Mouse (Mus musculus): ENCODE results near the gene Slfn9. TPM values are rescaled to one million over a fixed set of nuclear protein-coding genes. Genes with fewer than 3 reads are reported as not detected.
A peak's percentile ranks its signal among the peaks of the same experiment; 100 is the strongest.
"Not testable (repeated sequence)": the region's sequence is repeated elsewhere in the genome, so short reads cannot be mapped to it uniquely, and the experiment has no call there.

Slfn9 gene
- polyA plus RNA-seq (2015; fragmentation: Nextera tagmentation; extraction: Ambion mirVana): 5.7 and 6.5 TPM in 2 replicates

GRCm38 (mm10) chr11:82991469-82992166 lies at the start of gene Slfn9:
TSS of gene Slfn9 (minus strand) at chr11:82991830.
- no peak within 1 kb of the TSS for H3K27ac ChIP-seq (ENCODE audit: low read length)
- ATAC-seq: no peak
- peak within 1 kb of the TSS; percentile 44 for H3K9ac ChIP-seq (replicated peaks; ENCODE audit: low read depth, low read length)
- no peaks in the 10 kb centered on the region for H3K9me3 ChIP-seq (ENCODE audit: control insufficient read depth, low read length)
- H3K36me3 ChIP-seq (ENCODE audit: control insufficient read depth, insufficient read depth): no peaks in the 10 kb centered on the region
- 5% methylated on average over 14 of the region's 14 CpGs for WGBS
- H3K27me3 ChIP-seq (replicated peaks; ENCODE audit: control insufficient read depth, insufficient read depth, low read length): no peaks in the 10 kb centered on the region
- peaks cover 8% of the 10 kb centered on the region for H3K4me1 ChIP-seq (replicated peaks; ENCODE audit: control insufficient read depth, insufficient read depth, low read length)
- peak within 1 kb of the TSS; percentile 39 for H3K4me3 ChIP-seq (replicated peaks; ENCODE audit: low read length)
- H3K4me2 ChIP-seq (ENCODE audit: low read length): peak within 1 kb of the TSS; percentile 70

- no peaks in the 10 kb centered on the region for H3K36me3 ChIP-seq (ENCODE audit: control insufficient read depth, insufficient read depth)
- no peaks in the 10 kb centered on the region for H3K4me1 ChIP-seq (replicated peaks; ENCODE audit: control insufficient read depth, insufficient read depth, low read length)
- H3K9me3 ChIP-seq (ENCODE audit: control insufficient read depth, low read length): no peaks in the 10 kb centered on the region
- no peak overlapping the region for H3K4me2 ChIP-seq (ENCODE audit: low read length)
- no peak overlapping the region for H3K9ac ChIP-seq (replicated peaks; ENCODE audit: low read depth, low read length)
- peaks cover 3% of the 10 kb centered on the region for H3K27me3 ChIP-seq (replicated peaks; ENCODE audit: control insufficient read depth, insufficient read depth, low read length)
- H3K4me3 ChIP-seq (replicated peaks; ENCODE audit: low read length): no peak overlapping the region
- ATAC-seq: no peak
- no peak overlapping the region for H3K27ac ChIP-seq (ENCODE audit: low read length)
These were observed 49.4 kb upstream of the Slfn9 start for GRCm38 (mm10) chr11:83041000-83041399.

- peaks cover 3% of the 10 kb centered on the region for H3K27me3 ChIP-seq (replicated peaks; ENCODE audit: control insufficient read depth, insufficient read depth, low read length)
- H3K4me1 ChIP-seq (replicated peaks; ENCODE audit: control insufficient read depth, insufficient read depth, low read length): no peaks in the 10 kb centered on the region
- H3K27ac ChIP-seq (ENCODE audit: low read length): no peak overlapping the region
- 32% methylated on average over 1 of the region's 1 CpGs for WGBS
- no peaks in the 10 kb centered on the region for H3K9me3 ChIP-seq (ENCODE audit: control insufficient read depth, low read length)
- H3K4me2 ChIP-seq (ENCODE audit: low read length): no peak overlapping the region
- H3K4me3 ChIP-seq (replicated peaks; ENCODE audit: low read length): no peak overlapping the region
- no peaks in the 10 kb centered on the region for H3K36me3 ChIP-seq (ENCODE audit: control insufficient read depth, insufficient read depth)
- no peak for ATAC-seq
- H3K9ac ChIP-seq (replicated peaks; ENCODE audit: low read depth, low read length): no peak overlapping the region
These were observed 48.7 kb upstream of the Slfn9 start for GRCm38 (mm10) chr11:83040325-83040724.

GRCm38 (mm10) chr11:83039796-83040195 lies 48.2 kb upstream of the Slfn9 start:
- Histone ChIP-seq H3K36me3 (ENCODE audit: control insufficient read depth, insufficient read depth) (no peaks in the 10 kb centered on the region), H3K27me3 (replicated peaks; ENCODE audit: control insufficient read depth, insufficient read depth, low read length) (peaks cover 3% of the 10 kb centered on the region), H3K4me3 (replicated peaks; ENCODE audit: low read length) (no peak overlapping the region), H3K4me1 (replicated peaks; ENCODE audit: control insufficient read depth, insufficient read depth, low read length) (no peaks in the 10 kb centered on the region), H3K27ac (ENCODE audit: low read length) (no peak overlapping the region), H3K4me2 (ENCODE audit: low read length) (no peak overlapping the region), H3K9ac (replicated peaks; ENCODE audit: low read depth, low read length) (no peak overlapping the region), H3K9me3 (ENCODE audit: control insufficient read depth, low read length) (no peaks in the 10 kb centered on the region)
- no peak for ATAC-seq
- WGBS: 18% methylated on average over 19 of the region's 19 CpGs

DNA sequence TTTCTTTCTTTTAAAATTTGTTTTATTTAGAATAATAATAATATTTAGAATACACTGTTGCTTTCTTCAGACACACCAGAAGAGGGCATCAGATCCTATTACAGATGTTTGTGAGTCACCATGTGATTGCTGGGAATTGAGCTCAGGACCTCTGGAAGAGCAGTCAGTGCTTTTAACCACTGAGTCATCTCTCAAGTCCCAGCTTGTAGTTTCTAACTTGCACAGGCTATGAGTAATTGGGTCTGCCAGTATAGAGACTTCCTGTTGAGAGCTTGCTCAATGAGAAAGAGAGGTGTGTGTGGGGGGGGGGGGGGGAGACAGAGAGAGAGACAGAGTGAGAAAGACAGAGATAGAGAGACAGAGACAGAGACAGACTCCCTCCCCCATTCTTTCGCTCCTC lies 47.5 kb upstream of the Slfn9 start:
- 70% methylated on average over 1 of the region's 1 CpGs for WGBS
- no peaks in the 10 kb centered on the region for H3K4me1 ChIP-seq (replicated peaks; ENCODE audit: control insufficient read depth, insufficient read depth, low read length)
- H3K27ac ChIP-seq (ENCODE audit: low read length): no peak overlapping the region
- peaks cover 3% of the 10 kb centered on the region for H3K27me3 ChIP-seq (replicated peaks; ENCODE audit: control insufficient read depth, insufficient read depth, low read length)
- H3K4me2 ChIP-seq (ENCODE audit: low read length): no peak overlapping the region
- H3K4me3 ChIP-seq (replicated peaks; ENCODE audit: low read length): no peak overlapping the region
- H3K9me3 ChIP-seq (ENCODE audit: control insufficient read depth, low read length): no peaks in the 10 kb centered on the region
- ATAC-seq: no peak
- no peaks in the 10 kb centered on the region for H3K36me3 ChIP-seq (ENCODE audit: control insufficient read depth, insufficient read depth)
- no peak overlapping the region for H3K9ac ChIP-seq (replicated peaks; ENCODE audit: low read depth, low read length)

- H3K9ac ChIP-seq (replicated peaks; ENCODE audit: low read depth, low read length); H3K4me1 ChIP-seq (replicated peaks; ENCODE audit: control insufficient read depth, insufficient read depth, low read length); H3K4me2 ChIP-seq (ENCODE audit: low read length); H3K9me3 ChIP-seq (ENCODE audit: control insufficient read depth, low read length); ATAC-seq; H3K27ac ChIP-seq (ENCODE audit: low read length); H3K27me3 ChIP-seq (replicated peaks; ENCODE audit: control insufficient read depth, insufficient read depth, low read length); H3K4me3 ChIP-seq (replicated peaks; ENCODE audit: low read length); H3K36me3 ChIP-seq (ENCODE audit: control insufficient read depth, insufficient read depth): not testable (repeated sequence)
- WGBS: 81% methylated on average over 3 of the region's 3 CpGs
These were observed 47.1 kb upstream of the Slfn9 start for GRCm38 (mm10) chr11:83038686-83039085.

DNA sequence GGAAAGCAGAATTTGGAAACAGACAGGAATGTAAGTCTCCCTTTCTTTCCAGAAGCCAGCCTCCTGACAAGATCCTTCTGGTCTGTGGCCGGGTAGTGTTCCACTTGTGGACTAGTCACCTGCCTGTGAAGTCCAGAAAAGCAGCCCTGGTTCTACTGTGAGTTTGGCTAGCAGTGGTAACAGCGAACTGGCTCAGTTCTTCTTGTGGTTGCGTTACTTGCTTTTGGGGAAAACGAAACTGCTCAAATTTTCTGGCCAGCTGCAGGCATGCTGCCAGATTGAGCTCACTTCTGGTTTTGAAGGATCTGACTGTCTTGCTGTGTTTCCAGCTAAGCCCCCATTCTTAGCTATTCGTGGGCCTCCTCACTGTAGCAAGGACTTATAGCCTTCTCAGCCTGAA lies 29.0 kb upstream of the Slfn9 start, which contains the start of gene Slfn8:
TSS of gene Slfn8 (minus strand) at position 190 of the 400 bp plus-strand sequence.
- WGBS: 68% methylated on average over 5 of the region's 5 CpGs
- H3K27me3 ChIP-seq (replicated peaks; ENCODE audit: control insufficient read depth, insufficient read depth, low read length): no peaks in the 10 kb centered on the region
- H3K36me3 ChIP-seq (ENCODE audit: control insufficient read depth, insufficient read depth): no peaks in the 10 kb centered on the region
- no peak within 1 kb of the TSS for H3K4me2 ChIP-seq (ENCODE audit: low read length)
- no peak within 1 kb of the TSS for H3K4me3 ChIP-seq (replicated peaks; ENCODE audit: low read length)
- H3K4me1 ChIP-seq (replicated peaks; ENCODE audit: control insufficient read depth, insufficient read depth, low read length): no peaks in the 10 kb centered on the region
- no peak within 1 kb of the TSS for H3K9ac ChIP-seq (replicated peaks; ENCODE audit: low read depth, low read length)
- no peaks in the 10 kb centered on the region for H3K9me3 ChIP-seq (ENCODE audit: control insufficient read depth, low read length)
- H3K27ac ChIP-seq (ENCODE audit: low read length): no peak within 1 kb of the TSS
- ATAC-seq: no peak

DNA sequence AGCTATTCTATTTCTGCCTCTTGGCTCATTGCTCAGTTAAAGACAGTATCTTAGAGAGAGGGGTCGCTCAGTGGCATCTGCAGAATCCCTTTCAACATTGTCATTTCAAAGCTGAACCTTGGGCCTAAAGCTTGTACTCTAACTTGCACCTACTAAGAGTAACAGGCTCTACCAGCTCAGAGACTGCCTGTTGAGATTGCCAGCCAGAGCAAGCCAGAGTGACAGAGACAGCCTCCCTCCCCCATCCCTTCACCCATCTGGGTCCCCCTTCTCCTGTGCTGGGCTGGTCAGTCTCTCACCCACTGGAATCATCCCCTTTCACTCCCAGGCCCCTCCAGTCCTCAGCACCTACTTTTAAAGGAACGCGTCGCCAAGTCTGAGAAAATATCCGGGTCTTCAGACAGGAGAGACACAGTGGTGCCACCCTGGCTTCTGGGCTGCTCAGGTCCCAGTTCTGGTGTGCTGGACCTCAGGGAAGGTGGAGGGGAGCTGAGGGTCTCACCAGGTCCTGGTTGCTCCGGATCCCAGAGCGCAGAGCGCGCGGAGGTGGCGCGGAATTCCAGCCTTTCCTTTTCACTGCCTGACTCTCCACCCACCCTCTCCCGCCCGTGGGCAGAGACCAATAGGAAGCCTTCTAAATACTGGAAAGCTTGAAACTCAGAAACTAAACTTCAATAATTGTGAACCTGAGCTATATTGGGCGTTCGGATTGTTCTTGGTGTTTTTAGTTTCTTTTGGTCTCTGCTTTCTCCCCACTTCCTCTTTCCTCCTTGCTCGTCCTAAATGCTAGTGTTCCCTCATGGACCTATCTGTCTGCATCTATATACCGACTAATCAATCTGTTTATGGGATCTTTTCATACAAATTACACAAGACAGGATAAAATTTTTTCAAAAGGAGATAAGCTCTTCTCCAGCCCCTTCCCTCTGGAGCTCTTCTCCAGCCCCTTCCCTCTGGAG lies 28.2 kb upstream of the Slfn9 start:
- not testable (repeated sequence) for H3K9ac ChIP-seq (replicated peaks; ENCODE audit: low read depth, low read length); H3K9me3 ChIP-seq (ENCODE audit: control insufficient read depth, low read length); ATAC-seq; H3K27me3 ChIP-seq (replicated peaks; ENCODE audit: control insufficient read depth, insufficient read depth, low read length); H3K4me3 ChIP-seq (replicated peaks; ENCODE audit: low read length); H3K4me1 ChIP-seq (replicated peaks; ENCODE audit: control insufficient read depth, insufficient read depth, low read length); H3K36me3 ChIP-seq (ENCODE audit: control insufficient read depth, insufficient read depth); H3K4me2 ChIP-seq (ENCODE audit: low read length); H3K27ac ChIP-seq (ENCODE audit: low read length)
- 78% methylated on average over 18 of the region's 18 CpGs for WGBS

DNA sequence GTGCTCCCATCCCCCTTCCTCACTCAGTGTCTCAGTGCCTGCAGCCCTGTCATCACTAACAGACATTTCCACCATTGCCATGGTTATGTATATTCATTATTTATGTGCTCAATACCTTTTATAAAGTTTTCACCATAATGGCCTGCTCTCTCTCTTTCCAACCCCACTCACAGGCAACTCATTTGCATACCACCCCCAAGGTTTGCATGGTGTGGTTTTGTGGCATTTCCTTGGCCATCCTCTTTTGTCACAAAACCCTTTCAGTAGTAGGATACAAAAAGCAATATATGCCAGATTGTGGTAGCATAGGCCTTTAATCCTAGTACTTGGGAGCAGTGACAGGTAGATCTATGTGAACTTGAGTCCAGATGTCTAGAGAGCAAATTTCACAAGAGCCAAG lies 24.5 kb upstream of the Slfn9 start:
- Histone ChIP-seq H3K4me3 (replicated peaks; ENCODE audit: low read length) (no peak overlapping the region), H3K4me1 (replicated peaks; ENCODE audit: control insufficient read depth, insufficient read depth, low read length) (no peaks in the 10 kb centered on the region), H3K4me2 (ENCODE audit: low read length) (no peak overlapping the region), H3K9me3 (ENCODE audit: control insufficient read depth, low read length) (no peaks in the 10 kb centered on the region), H3K27me3 (replicated peaks; ENCODE audit: control insufficient read depth, insufficient read depth, low read length) (no peaks in the 10 kb centered on the region), H3K9ac (replicated peaks; ENCODE audit: low read depth, low read length) (no peak overlapping the region), H3K27ac (ENCODE audit: low read length) (no peak overlapping the region), H3K36me3 (ENCODE audit: control insufficient read depth, insufficient read depth) (no peaks in the 10 kb centered on the region)
- no peak for ATAC-seq

Measured in forebrain, embryonic 16.5 days (tissue).